Mouse (Mus musculus): ENCODE results near the gene Nop9. TPM values are rescaled to one million over a fixed set of nuclear protein-coding genes. Genes with fewer than 3 reads are reported as not detected.

The Nop9 gene
- polyA plus RNA-seq, 1 experiment from 2014 or later, result 44.0 TPM

Other genes starting within 250 kb of the Nop9 start
- gene Cpne6, start 235.2 kb upstream of the Nop9 start, polyA plus RNA-seq (2014; fragmentation: Nextera tagmentation; extraction: Ambion mirVana), result 0.18 TPM in 1 of 2 replicates, not detected in the other
- not detected in 2 replicates for gene Nrl, start 220.7 kb upstream of the Nop9 start, polyA plus RNA-seq (2014; fragmentation: Nextera tagmentation; extraction: Ambion mirVana)
- 25.0 and 37.1 TPM in 2 replicates for gene Pck2, start 205.4 kb upstream of the Nop9 start, polyA plus RNA-seq (2014; fragmentation: Nextera tagmentation; extraction: Ambion mirVana)
- 62.9 and 90.2 TPM in 2 replicates for gene Dcaf11, start 185.7 kb upstream of the Nop9 start, polyA plus RNA-seq (2014; fragmentation: Nextera tagmentation; extraction: Ambion mirVana)
- 0.66 and 1.5 TPM in 2 replicates for gene A730061H03Rik, start 185.3 kb upstream of the Nop9 start, polyA plus RNA-seq (2014; fragmentation: Nextera tagmentation; extraction: Ambion mirVana)
- 0.96 and 1.0 TPM in 2 replicates for gene Fitm1, start 170.1 kb upstream of the Nop9 start, polyA plus RNA-seq (2014; fragmentation: Nextera tagmentation; extraction: Ambion mirVana)
- gene Psme1, start 167.6 kb upstream of the Nop9 start, polyA plus RNA-seq (2014; fragmentation: Nextera tagmentation; extraction: Ambion mirVana), result 131 and 142 TPM in 2 replicates
- 5.6 and 7.5 TPM in 2 replicates for gene Emc9, start 160.4 kb upstream of the Nop9 start, polyA plus RNA-seq (2014; fragmentation: Nextera tagmentation; extraction: Ambion mirVana)
- gene Psme2, start 154.6 kb upstream of the Nop9 start, polyA plus RNA-seq (2014; fragmentation: Nextera tagmentation; extraction: Ambion mirVana), result 224 and 286 TPM in 2 replicates
- gene Rnf31, start 154.0 kb upstream of the Nop9 start, polyA plus RNA-seq (2014; fragmentation: Nextera tagmentation; extraction: Ambion mirVana), result 12.4 and 17.7 TPM in 2 replicates
- gene Irf9, start 142.1 kb upstream of the Nop9 start, polyA plus RNA-seq (2014; fragmentation: Nextera tagmentation; extraction: Ambion mirVana), result 9.7 and 11.6 TPM in 2 replicates
- gene Rec8, start 127.7 kb upstream of the Nop9 start, polyA plus RNA-seq (2014; fragmentation: Nextera tagmentation; extraction: Ambion mirVana), result 17.5 and 25.1 TPM in 2 replicates
- 101 and 119 TPM in 2 replicates for gene Ipo4, start 109.7 kb upstream of the Nop9 start, polyA plus RNA-seq (2014; fragmentation: Nextera tagmentation; extraction: Ambion mirVana)
- 3.4 TPM in 2 replicates for gene Gm49378, start 107.8 kb upstream of the Nop9 start, polyA plus RNA-seq (2014; fragmentation: Nextera tagmentation; extraction: Ambion mirVana)
- gene Tm9sf1, start 101.9 kb upstream of the Nop9 start, polyA plus RNA-seq (2014; fragmentation: Nextera tagmentation; extraction: Ambion mirVana), result 76.3 and 117 TPM in 2 replicates
- 0.72 and 0.77 TPM in 2 replicates for gene Tssk4, start 95.5 kb upstream of the Nop9 start, polyA plus RNA-seq (2014; fragmentation: Nextera tagmentation; extraction: Ambion mirVana)
- gene Mdp1, start 85.2 kb upstream of the Nop9 start, polyA plus RNA-seq (2014; fragmentation: Nextera tagmentation; extraction: Ambion mirVana), result 52.0 and 52.7 TPM in 2 replicates
- 58.4 and 62.9 TPM in 2 replicates for gene Gmpr2, start 73.8 kb upstream of the Nop9 start, polyA plus RNA-seq (2014; fragmentation: Nextera tagmentation; extraction: Ambion mirVana)
- gene Nedd8, start 73.6 kb upstream of the Nop9 start, polyA plus RNA-seq (2014; fragmentation: Nextera tagmentation; extraction: Ambion mirVana), result 586 and 744 TPM in 2 replicates
- gene Tinf2, start 63.9 kb upstream of the Nop9 start, polyA plus RNA-seq (2014; fragmentation: Nextera tagmentation; extraction: Ambion mirVana), result 40.3 and 50.1 TPM in 2 replicates
- gene Tgm1, start 31.8 kb upstream of the Nop9 start, polyA plus RNA-seq (2014; fragmentation: Nextera tagmentation; extraction: Ambion mirVana), result 0.67 and 1.2 TPM in 2 replicates
- 27.8 and 29.3 TPM in 2 replicates for gene Rabggta, start 23.4 kb upstream of the Nop9 start, polyA plus RNA-seq (2014; fragmentation: Nextera tagmentation; extraction: Ambion mirVana)
- 75.2 and 82.3 TPM in 2 replicates for gene Dhrs1, start within 50 bp of the Nop9 start, polyA plus RNA-seq (2014; fragmentation: Nextera tagmentation; extraction: Ambion mirVana)
- 2.9 and 3.6 TPM in 2 replicates for gene Cideb, start 12.8 kb downstream of the Nop9 start, polyA plus RNA-seq (2014; fragmentation: Nextera tagmentation; extraction: Ambion mirVana)
- 0.08 and 0.39 TPM in 2 replicates for gene Ltb4r2, start 15.7 kb downstream of the Nop9 start, polyA plus RNA-seq (2014; fragmentation: Nextera tagmentation; extraction: Ambion mirVana)
- gene Ltb4r1, start 20.3 kb downstream of the Nop9 start, polyA plus RNA-seq (2014; fragmentation: Nextera tagmentation; extraction: Ambion mirVana), result 0.23 TPM in 1 of 2 replicates, not detected in the other
- gene Adcy4, start 38.4 kb downstream of the Nop9 start, polyA plus RNA-seq (2014; fragmentation: Nextera tagmentation; extraction: Ambion mirVana), result 7.8 and 10.4 TPM in 2 replicates
- 38.1 and 43.3 TPM in 2 replicates for gene Ripk3, start 43.2 kb downstream of the Nop9 start, polyA plus RNA-seq (2014; fragmentation: Nextera tagmentation; extraction: Ambion mirVana)
- 26.3 and 33.8 TPM in 2 replicates for gene Nfatc4, start 77.5 kb downstream of the Nop9 start, polyA plus RNA-seq (2014; fragmentation: Nextera tagmentation; extraction: Ambion mirVana)
- gene Nynrin, start 108.3 kb downstream of the Nop9 start, polyA plus RNA-seq (2014; fragmentation: Nextera tagmentation; extraction: Ambion mirVana), result 11.0 and 15.6 TPM in 2 replicates
- 0.23 and 0.31 TPM in 2 replicates for gene Cbln3, start 138.7 kb downstream of the Nop9 start, polyA plus RNA-seq (2014; fragmentation: Nextera tagmentation; extraction: Ambion mirVana)
- gene Khnyn, start 139.3 kb downstream of the Nop9 start, polyA plus RNA-seq (2014; fragmentation: Nextera tagmentation; extraction: Ambion mirVana), result 7.0 and 9.7 TPM in 2 replicates
- gene Sdr39u1, start 154.6 kb downstream of the Nop9 start, polyA plus RNA-seq (2014; fragmentation: Nextera tagmentation; extraction: Ambion mirVana), result 61.3 and 64.7 TPM in 2 replicates
- gene Cma1, start 199.0 kb downstream of the Nop9 start, polyA plus RNA-seq (2014; fragmentation: Nextera tagmentation; extraction: Ambion mirVana), result 0.30 and 1.1 TPM in 2 replicates
- gene Cma2, start 205.3 kb downstream of the Nop9 start, polyA plus RNA-seq (2014; fragmentation: Nextera tagmentation; extraction: Ambion mirVana), result not detected in 2 replicates

All from kidney, embryonic 14.5 days (tissue).